Mouse (Mus musculus) erythroblast, adult 5-6 weeks (primary cell): ENCODE results near the gene Ndufb3. TPM values are rescaled to one million over a fixed set of nuclear protein-coding genes. Genes with fewer than 3 reads are reported as not detected.
A peak's percentile ranks its signal among the peaks of the same experiment; 100 is the strongest.
"Not testable (repeated sequence)": the region's sequence is repeated elsewhere in the genome, so short reads cannot be mapped to it uniquely, and the experiment has no call there.

Experiments
- ATAC-seq: replicated peaks from 2 replicates; pipeline ENCODE4 v1.8.0; 2016; ENCODE audit warnings: moderate number of reproducible peaks, mild to moderate bottlenecking, moderate TSS enrichment, inconsistent platforms; ENCODE audit not compliant: poor library complexity, low FRiP score, severe bottlenecking
- total RNA-seq, 2 experiments: library from RNA; stranded (forward) in 1 of 2; stranded (reverse) in 1 of 2; fragments of 150-400 nt in 1 of 2; fragments of 200-764, 138-1000 nt in 1 of 2; gene quantifications; 2 replicates each; pipeline versions ENCODE4 v1.2.3 to v1.2.4; 2015 to 2017; ENCODE audit warnings: low replicate concordance in 2 of 2

Ndufb3 gene
- total RNA-seq, 2 experiments from 2014 or later, result 8.7 to 43.4 TPM

DNA sequence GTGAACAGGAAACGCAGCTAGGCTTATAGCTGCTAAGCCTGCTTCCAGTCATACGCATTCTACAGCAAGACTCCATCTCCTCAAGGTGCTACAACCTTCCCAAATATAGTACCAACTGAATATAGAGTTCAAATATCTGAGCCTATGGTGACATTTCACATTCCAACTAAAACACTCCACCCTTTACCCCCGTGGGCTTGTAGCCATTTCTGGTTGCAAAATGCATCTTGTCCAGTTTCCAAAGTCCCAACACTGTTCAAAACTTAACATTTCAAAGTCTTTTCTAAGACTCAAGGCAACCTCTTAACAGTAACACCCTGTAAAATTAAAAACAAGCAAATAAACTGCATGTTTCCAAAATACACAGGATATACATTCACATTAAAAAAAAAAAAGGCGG is 29.0 kb downstream of the Ndufb3 start:
- ATAC-seq, result no peak

DNA sequence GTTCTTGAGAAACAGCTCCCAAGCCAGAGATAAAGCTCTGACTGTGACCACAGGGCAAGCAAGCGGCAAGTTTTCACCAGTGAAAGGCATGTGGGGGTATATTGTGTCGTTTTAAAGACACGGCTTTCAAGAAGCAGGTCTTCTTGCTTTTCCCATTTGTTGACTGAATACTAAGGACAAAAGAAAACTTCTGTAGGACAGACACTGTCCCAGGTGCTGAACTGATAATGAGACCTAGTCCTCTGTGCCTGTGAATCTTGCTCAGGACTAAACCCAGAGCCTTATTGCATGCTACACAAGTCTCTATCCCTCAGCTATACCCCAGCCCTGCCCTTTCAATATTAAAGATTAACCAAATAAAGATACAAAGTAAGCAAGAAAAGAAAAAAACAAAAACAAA is 30.0 kb downstream of the Ndufb3 start:
- ATAC-seq, result no peak

DNA sequence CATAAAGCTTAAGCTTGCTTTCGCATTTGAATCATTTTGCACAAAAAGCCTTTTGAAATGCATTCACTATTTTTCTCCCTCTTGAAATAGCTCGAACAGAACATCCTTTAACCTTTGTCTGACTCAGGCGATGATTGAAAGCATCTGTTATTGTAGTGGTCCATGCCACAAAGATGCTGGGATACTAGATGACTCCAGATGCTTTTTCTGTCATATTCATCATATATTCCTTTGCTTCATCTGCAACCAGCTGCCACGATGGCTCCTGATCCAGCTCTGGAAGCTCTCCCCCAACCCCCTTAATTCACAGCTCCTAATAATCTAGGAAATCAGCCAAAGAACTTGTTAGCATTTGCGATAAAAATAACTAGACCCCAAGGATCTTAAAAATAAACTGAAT is 30.9 kb downstream of the Ndufb3 start:
- no peak for ATAC-seq

DNA sequence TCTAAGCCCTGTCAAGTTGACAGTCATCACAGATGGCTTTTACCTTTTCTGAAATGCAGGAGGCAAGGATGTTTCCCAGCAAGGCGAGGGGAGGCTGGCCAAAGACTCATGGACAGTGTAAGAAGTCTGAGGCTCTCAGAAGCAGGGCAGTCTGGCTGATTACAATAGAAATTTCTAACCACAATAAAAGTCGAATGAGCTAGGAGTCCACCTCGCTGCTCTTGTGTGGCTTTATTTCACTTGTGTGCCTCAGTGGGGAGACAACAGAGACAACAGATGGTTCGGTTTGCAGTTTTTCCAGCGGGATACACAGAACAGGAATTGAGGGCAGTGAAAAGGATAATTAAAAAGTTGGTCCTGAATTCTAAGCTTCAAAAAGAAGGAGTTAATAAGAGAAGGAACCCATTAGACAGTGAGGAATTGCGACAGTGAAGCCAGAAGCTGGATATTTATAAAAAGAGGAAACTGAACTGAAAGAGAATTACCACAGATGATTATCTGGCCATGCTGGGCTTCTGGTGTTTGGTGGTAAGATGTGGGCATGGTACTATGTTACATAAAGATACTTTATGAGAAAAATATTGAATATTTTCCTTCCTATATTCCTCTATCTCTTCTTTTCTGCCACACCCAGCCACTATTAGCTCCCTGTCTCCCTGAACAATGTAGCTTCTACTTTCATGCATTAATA is 31.9 kb downstream of the Ndufb3 start:
- no peak for ATAC-seq

DNA sequence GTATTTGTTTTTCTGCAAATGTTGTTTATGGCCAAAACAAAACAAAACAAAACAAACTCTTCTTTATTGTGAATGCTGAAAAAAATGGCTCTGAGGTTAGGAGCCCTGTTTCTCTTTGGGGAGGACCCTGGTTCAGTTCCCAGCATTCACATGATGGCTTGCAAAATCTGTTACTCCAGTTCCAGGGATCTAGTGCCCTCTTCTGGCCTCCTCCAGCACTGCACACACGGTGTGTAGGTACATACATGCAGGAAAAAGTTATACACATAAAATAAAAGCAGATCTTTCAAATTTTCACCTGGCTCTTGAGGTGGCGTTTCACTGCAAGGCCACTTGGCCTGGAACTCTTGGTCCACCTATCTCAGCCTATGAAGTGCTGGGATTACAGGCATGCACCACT is 32.6 kb downstream of the Ndufb3 start:
- 0 out of 2 replicates have a peak, but pooled peaks have one; percentile 46 for ATAC-seq

DNA sequence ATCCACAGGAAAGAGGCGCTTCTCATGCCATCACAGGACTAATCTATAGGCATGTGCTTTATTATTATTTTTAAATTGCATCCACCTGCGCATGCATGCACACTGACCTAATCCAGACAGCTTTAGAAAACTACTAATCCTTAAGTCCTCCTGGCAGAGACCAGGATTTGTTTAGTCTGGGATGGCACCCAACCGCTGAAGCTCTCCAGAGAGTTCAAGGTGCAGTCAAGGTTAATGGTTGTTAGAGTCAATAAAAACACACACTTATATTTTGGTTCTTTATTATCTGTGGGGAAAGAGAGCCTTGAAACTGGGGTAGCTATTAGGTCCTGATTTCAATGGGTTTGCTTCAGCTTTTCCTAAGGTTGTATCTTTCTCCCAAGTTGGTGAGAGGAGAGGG is 35.1 kb downstream of the Ndufb3 start:
- no peak for ATAC-seq

DNA sequence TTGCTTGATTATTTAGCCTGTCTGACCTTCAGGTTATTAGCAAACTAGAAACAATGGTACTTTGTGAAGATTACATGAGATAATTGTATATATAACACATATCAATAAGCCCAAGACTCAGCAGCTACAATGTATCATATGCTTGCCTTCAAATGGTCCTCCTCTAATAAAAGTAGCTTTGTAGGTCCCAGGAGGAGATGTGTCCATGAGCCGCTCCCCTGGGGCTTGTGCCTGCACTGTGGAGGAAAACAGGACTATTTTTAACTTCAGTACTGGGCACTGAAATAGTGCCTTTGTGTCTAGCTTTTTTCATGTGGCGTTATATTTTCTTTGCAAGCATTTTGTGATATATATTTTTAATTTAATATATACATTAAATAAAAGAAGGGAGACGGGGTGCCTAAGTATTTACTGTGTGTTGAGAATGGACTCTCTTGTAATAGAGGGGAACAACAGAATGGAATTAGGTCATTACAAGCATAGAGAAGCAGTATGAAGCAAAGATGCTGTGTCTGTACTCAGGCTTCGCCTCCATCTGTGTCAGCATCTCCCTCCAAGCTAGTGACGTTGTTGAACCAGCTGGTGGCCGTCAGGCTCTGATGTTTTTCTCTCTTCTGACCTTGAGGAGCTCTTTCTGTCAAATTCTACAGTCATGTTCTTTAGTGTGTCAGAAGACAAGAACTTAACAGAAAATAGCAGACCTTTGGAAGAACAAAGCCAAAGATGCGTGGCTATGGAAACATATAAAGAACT is 36.0 kb downstream of the Ndufb3 start:
- no peak for ATAC-seq

DNA sequence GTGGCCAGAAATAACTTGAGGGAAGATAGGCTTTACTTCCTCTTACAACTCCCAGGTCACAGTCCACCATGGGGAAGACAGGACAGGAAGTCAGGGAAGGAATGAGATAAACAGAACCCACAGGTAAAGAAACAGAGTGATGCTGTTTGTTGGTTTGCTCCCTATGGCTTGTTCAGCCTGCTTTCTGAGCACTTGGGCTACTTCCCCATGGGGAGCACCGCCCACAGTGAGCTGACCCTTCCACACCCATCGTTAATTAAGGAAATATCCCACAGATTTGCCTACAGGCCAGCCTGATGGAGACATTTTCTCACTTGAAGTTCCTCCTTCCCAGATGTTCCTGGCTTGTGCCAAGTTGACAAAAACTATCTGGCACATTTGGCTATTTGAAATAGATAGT is 42.7 kb downstream of the Ndufb3 start:
- not testable (repeated sequence) for ATAC-seq

Other genes with a start within 250 kb of the Ndufb3 start
- 53.8 and 57.5 TPM in 2 replicates for gene Bzw1, start 193.5 kb upstream of the Ndufb3 start, total RNA-seq (2015; ENCODE audit: low replicate concordance)
- gene Bzw1, start 193.5 kb upstream of the Ndufb3 start, total RNA-seq (2017; ENCODE audit: low replicate concordance), result 43.8 and 48.4 TPM in 2 replicates
- gene Clk1, start 162.3 kb upstream of the Ndufb3 start, total RNA-seq (2015; ENCODE audit: low replicate concordance), result 1,350 and 1,470 TPM in 2 replicates
- 1,532 and 1,795 TPM in 2 replicates for gene Clk1, start 162.3 kb upstream of the Ndufb3 start, total RNA-seq (2017; ENCODE audit: low replicate concordance)
- 0.77 and 13.4 TPM in 2 replicates for gene Nif3l1, start 141.2 kb upstream of the Ndufb3 start, total RNA-seq (2015; ENCODE audit: low replicate concordance)
- gene Nif3l1, start 141.2 kb upstream of the Ndufb3 start, total RNA-seq (2017; ENCODE audit: low replicate concordance), result 5.0 and 8.9 TPM in 2 replicates
- gene Ppil3, start 140.9 kb upstream of the Ndufb3 start, total RNA-seq (2015; ENCODE audit: low replicate concordance), result 15.6 and 18.4 TPM in 2 replicates
- gene Ppil3, start 140.9 kb upstream of the Ndufb3 start, total RNA-seq (2017; ENCODE audit: low replicate concordance), result 7.2 and 13.4 TPM in 2 replicates
- gene Orc2, start 81.3 kb upstream of the Ndufb3 start, total RNA-seq (2015; ENCODE audit: low replicate concordance), result 9.6 and 9.8 TPM in 2 replicates
- 21.9 and 22.0 TPM in 2 replicates for gene Orc2, start 81.3 kb upstream of the Ndufb3 start, total RNA-seq (2017; ENCODE audit: low replicate concordance)
- gene Fam126b, start 61 bp upstream of the Ndufb3 start, total RNA-seq (2015; ENCODE audit: low replicate concordance), result 3.8 and 5.4 TPM in 2 replicates
- gene Fam126b, start 61 bp upstream of the Ndufb3 start, total RNA-seq (2017; ENCODE audit: low replicate concordance), result 4.7 and 4.9 TPM in 2 replicates
- gene Als2cr12, start 109.6 kb downstream of the Ndufb3 start, total RNA-seq (2015; ENCODE audit: low replicate concordance), result not detected in 2 replicates
- not detected in 2 replicates for gene Als2cr12, start 109.6 kb downstream of the Ndufb3 start, total RNA-seq (2017; ENCODE audit: low replicate concordance)
- 10.4 and 14.2 TPM in 2 replicates for gene Cflar, start 125.1 kb downstream of the Ndufb3 start, total RNA-seq (2015; ENCODE audit: low replicate concordance)
- gene Cflar, start 125.1 kb downstream of the Ndufb3 start, total RNA-seq (2017; ENCODE audit: low replicate concordance), result 16.4 and 26.2 TPM in 2 replicates
- 23.6 and 36.9 TPM in 2 replicates for gene Casp8, start 209.0 kb downstream of the Ndufb3 start, total RNA-seq (2015; ENCODE audit: low replicate concordance)
- 15.7 and 20.4 TPM in 2 replicates for gene Casp8, start 209.0 kb downstream of the Ndufb3 start, total RNA-seq (2017; ENCODE audit: low replicate concordance)